Mouse (Mus musculus): ENCODE data around the gene Slc12a7. TPM values are rescaled to one million over a fixed set of nuclear protein-coding genes. Genes with fewer than 3 reads are reported as not detected.
"Not testable (repeated sequence)": the region's sequence is repeated elsewhere in the genome, so short reads cannot be mapped to it uniquely, and the experiment has no call there.

Gene Slc12a7
- polyA plus RNA-seq, 1 experiment = 94.5 TPM

DNA sequence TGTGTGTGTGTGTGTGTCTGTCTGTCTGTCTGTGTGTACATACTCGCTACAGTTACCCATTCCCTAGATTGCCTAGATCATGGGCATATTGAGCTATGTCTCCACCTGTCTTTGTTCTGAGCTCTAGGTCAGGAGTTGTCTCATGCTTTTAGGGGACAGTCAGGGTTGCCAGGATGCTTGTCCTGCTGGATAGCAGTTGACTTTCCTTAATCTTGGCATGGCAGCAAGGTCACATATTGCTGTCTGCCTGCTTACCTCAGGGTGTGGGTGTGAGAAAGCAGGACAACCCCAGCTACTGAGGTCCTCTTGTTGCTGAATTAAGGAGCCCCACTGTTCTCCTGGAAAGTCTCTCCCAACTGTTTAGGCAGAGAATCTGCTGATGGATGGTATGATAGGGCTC is 1.5 kb downstream of the Slc12a7 start:
- Histone ChIP-seq H3K9ac (ENCODE audit: low read depth, poor library complexity, severe bottlenecking) (no peak overlapping the region), H3K36me3 (ENCODE audit: control insufficient read depth, insufficient read depth, low read length, poor library complexity, severe bottlenecking) (no peaks in the 10 kb centered on the region), H3K9me3 (replicated peaks; ENCODE audit: control insufficient read depth, insufficient read depth, low read length, poor library complexity, severe bottlenecking) (no peaks in the 10 kb centered on the region), H3K4me3 (ENCODE audit: low read depth, low read length) (no peak overlapping the region), H3K27ac (ENCODE audit: insufficient read depth, low read length) (no peak overlapping the region), H3K27me3 (ENCODE audit: control insufficient read depth, insufficient read depth, low read length, poor library complexity, severe bottlenecking) (no peaks in the 10 kb centered on the region), H3K4me1 (ENCODE audit: control insufficient read depth, insufficient read depth, low read length) (peaks cover 3% of the 10 kb centered on the region)
- TF ChIP-seq EP300 (IDR thresholded peaks at IDR 0.05; ENCODE audit: insufficient read depth, low read depth, low read length) (no peak), CTCF (IDR thresholded peaks at IDR 0.05; ENCODE audit: low read depth, low read length) (no peak), POLR2A (IDR thresholded peaks at IDR 0.05; ENCODE audit: insufficient read depth, low read length) (no peak)

DNA sequence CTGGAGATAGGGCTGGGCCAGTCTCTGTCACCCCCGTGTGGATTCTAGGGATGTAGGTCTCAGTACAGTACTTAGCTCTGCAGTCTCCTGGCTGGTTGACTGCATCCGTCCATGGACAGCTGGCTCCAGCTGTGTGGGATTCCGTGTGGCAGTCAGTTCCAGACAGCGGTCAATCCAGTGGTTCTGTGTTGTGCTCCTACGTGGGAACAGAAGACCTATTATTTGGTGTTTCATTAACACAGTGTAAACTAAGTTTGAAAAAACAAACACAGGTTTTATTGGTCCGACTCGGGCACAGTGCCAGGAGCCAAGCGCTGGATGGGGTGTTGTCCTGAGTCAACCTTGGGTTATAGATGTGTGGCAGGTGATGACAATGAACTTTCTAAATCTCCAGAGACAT is 2.4 kb downstream of the Slc12a7 start:
- Histone ChIP-seq H3K9ac (ENCODE audit: low read depth, poor library complexity, severe bottlenecking) (no peak overlapping the region), H3K9me3 (replicated peaks; ENCODE audit: control insufficient read depth, insufficient read depth, low read length, poor library complexity, severe bottlenecking) (no peaks in the 10 kb centered on the region), H3K27ac (ENCODE audit: insufficient read depth, low read length) (no peak overlapping the region), H3K4me3 (ENCODE audit: low read depth, low read length) (no peak overlapping the region), H3K27me3 (ENCODE audit: control insufficient read depth, insufficient read depth, low read length, poor library complexity, severe bottlenecking) (no peaks in the 10 kb centered on the region), H3K4me1 (ENCODE audit: control insufficient read depth, insufficient read depth, low read length) (peaks cover 3% of the 10 kb centered on the region), H3K36me3 (ENCODE audit: control insufficient read depth, insufficient read depth, low read length, poor library complexity, severe bottlenecking) (no peaks in the 10 kb centered on the region)
- no peak for TF ChIP-seq EP300 (IDR thresholded peaks at IDR 0.05; ENCODE audit: insufficient read depth, low read depth, low read length)
- no peak for TF ChIP-seq POLR2A (IDR thresholded peaks at IDR 0.05; ENCODE audit: insufficient read depth, low read length)
- no peak for TF ChIP-seq CTCF (IDR thresholded peaks at IDR 0.05; ENCODE audit: low read depth, low read length)

DNA sequence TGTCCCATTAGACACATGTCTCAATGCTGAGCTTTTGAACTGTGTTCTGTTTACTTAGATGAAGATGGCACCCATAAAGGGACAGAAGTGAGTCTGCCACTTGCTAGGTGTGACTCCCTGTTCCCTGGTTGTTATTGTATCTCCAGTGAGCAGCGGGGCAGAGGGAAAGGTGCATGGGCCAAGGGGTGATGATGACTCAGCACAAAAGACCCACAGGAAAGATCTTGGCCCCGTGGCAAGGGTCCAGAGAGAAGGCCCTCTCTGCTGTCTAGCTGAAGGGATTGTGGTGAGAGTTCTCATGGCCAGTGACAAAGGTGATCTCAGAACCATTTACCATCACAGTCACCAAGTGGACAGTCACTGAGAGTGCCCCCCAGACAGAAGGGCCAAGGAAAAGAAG is 3.0 kb downstream of the Slc12a7 start:
- H3K4me3 ChIP-seq (ENCODE audit: low read depth, low read length) = no peak overlapping the region
- no peaks in the 10 kb centered on the region for H3K9me3 ChIP-seq (replicated peaks; ENCODE audit: control insufficient read depth, insufficient read depth, low read length, poor library complexity, severe bottlenecking)
- H3K27me3 ChIP-seq (ENCODE audit: control insufficient read depth, insufficient read depth, low read length, poor library complexity, severe bottlenecking) = no peaks in the 10 kb centered on the region
- TF ChIP-seq CTCF (IDR thresholded peaks at IDR 0.05; ENCODE audit: low read depth, low read length) (no peak), EP300 (IDR thresholded peaks at IDR 0.05; ENCODE audit: insufficient read depth, low read depth, low read length) (no peak), POLR2A (IDR thresholded peaks at IDR 0.05; ENCODE audit: insufficient read depth, low read length) (no peak)
- H3K4me1 ChIP-seq (ENCODE audit: control insufficient read depth, insufficient read depth, low read length) = peaks cover 3% of the 10 kb centered on the region
- H3K9ac ChIP-seq (ENCODE audit: low read depth, poor library complexity, severe bottlenecking) = no peak overlapping the region
- no peak overlapping the region for H3K27ac ChIP-seq (ENCODE audit: insufficient read depth, low read length)
- H3K36me3 ChIP-seq (ENCODE audit: control insufficient read depth, insufficient read depth, low read length, poor library complexity, severe bottlenecking) = no peaks in the 10 kb centered on the region

DNA sequence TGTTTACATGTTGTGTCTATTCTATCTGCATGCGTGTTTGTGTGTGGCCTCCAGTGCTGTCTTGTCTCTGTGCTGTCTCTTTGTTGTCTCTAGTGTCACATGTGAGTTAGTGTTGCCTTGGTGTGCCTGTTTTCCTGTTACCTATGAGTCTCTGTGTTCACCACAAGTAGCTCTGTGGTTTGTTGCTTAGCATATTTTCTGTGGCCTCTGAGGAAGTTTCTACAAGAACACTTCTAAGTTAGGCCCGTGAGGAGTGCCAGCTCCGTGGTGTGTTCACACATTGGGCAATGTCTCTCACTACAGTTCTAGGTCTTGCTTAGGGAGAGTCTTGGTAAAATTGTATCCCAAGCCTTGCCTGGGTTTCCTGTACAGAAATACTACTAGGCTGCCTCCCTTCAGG is 4.0 kb downstream of the Slc12a7 start:
- no peaks in the 10 kb centered on the region for H3K36me3 ChIP-seq (ENCODE audit: control insufficient read depth, insufficient read depth, low read length, poor library complexity, severe bottlenecking)
- H3K4me1 ChIP-seq (ENCODE audit: control insufficient read depth, insufficient read depth, low read length) = peaks cover 3% of the 10 kb centered on the region
- no peak overlapping the region for H3K9ac ChIP-seq (ENCODE audit: low read depth, poor library complexity, severe bottlenecking)
- no peak overlapping the region for H3K4me3 ChIP-seq (ENCODE audit: low read depth, low read length)
- no peaks in the 10 kb centered on the region for H3K9me3 ChIP-seq (replicated peaks; ENCODE audit: control insufficient read depth, insufficient read depth, low read length, poor library complexity, severe bottlenecking)
- H3K27ac ChIP-seq (ENCODE audit: insufficient read depth, low read length) = no peak overlapping the region
- TF ChIP-seq CTCF (IDR thresholded peaks at IDR 0.05; ENCODE audit: low read depth, low read length) = no peak
- TF ChIP-seq EP300 (IDR thresholded peaks at IDR 0.05; ENCODE audit: insufficient read depth, low read depth, low read length) = no peak
- no peak for TF ChIP-seq POLR2A (IDR thresholded peaks at IDR 0.05; ENCODE audit: insufficient read depth, low read length)
- no peaks in the 10 kb centered on the region for H3K27me3 ChIP-seq (ENCODE audit: control insufficient read depth, insufficient read depth, low read length, poor library complexity, severe bottlenecking)

DNA sequence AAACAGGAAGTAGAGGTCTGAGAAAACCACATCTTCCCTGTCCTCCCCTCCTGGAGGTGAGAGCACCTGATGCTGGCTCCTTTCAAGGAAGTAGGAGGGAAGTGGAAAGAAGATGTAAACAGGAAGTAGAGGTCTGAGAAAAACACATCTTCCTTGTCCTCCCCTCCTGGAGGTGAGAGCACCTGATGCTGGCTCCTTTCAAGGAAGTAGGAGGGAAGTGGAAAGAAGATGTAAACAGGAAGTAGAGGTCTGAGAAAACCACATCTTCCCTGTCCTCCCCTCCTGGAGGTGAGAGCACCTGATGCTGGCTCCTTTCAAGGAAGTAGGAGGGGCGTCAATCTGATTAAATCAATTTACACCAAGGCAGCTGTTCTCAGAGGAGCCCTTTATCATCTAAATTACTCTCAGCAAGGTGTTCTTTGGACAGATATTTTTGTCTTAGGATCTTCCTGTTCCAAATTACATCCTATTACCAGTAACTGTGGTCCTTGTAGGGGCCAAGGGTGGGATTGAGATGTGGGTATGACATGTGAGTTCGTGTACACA is 7.6 kb downstream of the Slc12a7 start:
- H3K4me3 ChIP-seq (ENCODE audit: low read depth, low read length); H3K9me3 ChIP-seq (replicated peaks; ENCODE audit: control insufficient read depth, insufficient read depth, low read length, poor library complexity, severe bottlenecking); H3K9ac ChIP-seq (ENCODE audit: low read depth, poor library complexity, severe bottlenecking); H3K36me3 ChIP-seq (ENCODE audit: control insufficient read depth, insufficient read depth, low read length, poor library complexity, severe bottlenecking); H3K27me3 ChIP-seq (ENCODE audit: control insufficient read depth, insufficient read depth, low read length, poor library complexity, severe bottlenecking); H3K27ac ChIP-seq (ENCODE audit: insufficient read depth, low read length); H3K4me1 ChIP-seq (ENCODE audit: control insufficient read depth, insufficient read depth, low read length): not testable (repeated sequence)

DNA sequence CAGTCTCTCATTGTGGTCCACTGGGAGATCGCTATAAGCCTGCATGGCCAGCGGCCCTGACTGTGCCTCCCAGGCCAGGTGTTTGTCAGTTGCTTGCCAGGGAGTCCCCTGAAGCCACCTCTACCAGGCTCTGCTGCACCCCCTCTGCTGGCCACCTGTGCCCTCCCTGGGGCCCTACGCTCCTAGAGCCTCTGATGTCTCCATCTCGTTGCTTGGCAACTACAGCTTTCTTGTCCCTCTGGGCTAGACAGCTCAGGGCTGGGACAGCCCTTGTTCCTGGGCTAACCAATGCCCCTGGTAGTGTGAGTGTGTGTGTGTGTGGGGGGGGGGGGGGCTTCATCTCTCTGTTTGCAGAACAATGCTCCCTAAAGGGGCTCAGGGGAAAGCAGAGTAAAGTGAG is 10.1 kb downstream of the Slc12a7 start:
- H3K4me3 ChIP-seq (ENCODE audit: low read depth, low read length) = no peak overlapping the region
- H3K9me3 ChIP-seq (replicated peaks; ENCODE audit: control insufficient read depth, insufficient read depth, low read length, poor library complexity, severe bottlenecking) = no peaks in the 10 kb centered on the region
- no peak overlapping the region for H3K9ac ChIP-seq (ENCODE audit: low read depth, poor library complexity, severe bottlenecking)
- no peaks in the 10 kb centered on the region for H3K36me3 ChIP-seq (ENCODE audit: control insufficient read depth, insufficient read depth, low read length, poor library complexity, severe bottlenecking)
- H3K27ac ChIP-seq (ENCODE audit: insufficient read depth, low read length) = no peak overlapping the region
- H3K4me1 ChIP-seq (ENCODE audit: control insufficient read depth, insufficient read depth, low read length) = no peaks in the 10 kb centered on the region
- H3K27me3 ChIP-seq (ENCODE audit: control insufficient read depth, insufficient read depth, low read length, poor library complexity, severe bottlenecking) = no peaks in the 10 kb centered on the region
- TF ChIP-seq CTCF (IDR thresholded peaks at IDR 0.05; ENCODE audit: low read depth, low read length) (no peak), EP300 (IDR thresholded peaks at IDR 0.05; ENCODE audit: insufficient read depth, low read depth, low read length) (no peak), POLR2A (IDR thresholded peaks at IDR 0.05; ENCODE audit: insufficient read depth, low read length) (no peak)

Data from ES-Bruce4 (cell line).